Mouse (Mus musculus): ENCODE measurements around the gene Chsy1. TPM values are rescaled to one million over a fixed set of nuclear protein-coding genes. Genes with fewer than 3 reads are reported as not detected.

Gene Chsy1
- polyA plus RNA-seq, 1 experiment from 2014 or later = 30.4 TPM

DNA sequence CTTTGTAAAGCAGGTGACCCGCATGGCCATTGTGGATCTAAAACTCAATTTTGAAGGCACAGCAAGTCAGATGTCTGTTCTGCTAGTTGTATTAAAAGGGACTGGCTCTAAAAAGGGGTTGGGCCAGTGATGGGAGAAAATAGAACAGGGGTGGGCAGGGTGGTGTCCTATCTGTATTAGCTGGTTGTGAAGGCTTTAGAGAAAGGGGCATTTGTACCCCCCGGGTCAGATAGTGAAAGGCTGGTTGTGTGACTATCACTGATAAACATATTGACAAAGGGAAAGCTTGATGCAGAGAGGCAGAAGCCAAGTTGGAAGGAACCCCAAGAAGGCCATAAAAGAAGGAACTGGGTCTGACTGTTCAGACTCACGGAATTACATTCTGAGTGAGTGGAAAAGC lies 4.2 kb downstream of the Chsy1 start:
- Histone ChIP-seq H3K4me1 (replicated peaks; ENCODE audit: control insufficient read depth, insufficient read depth, low read length) (0 out of 2 replicates have a peak, but pooled peaks cover 3% of the 10 kb centered on the region), H3K4me3 (ENCODE audit: low read depth, low read length) (no peak overlapping the region), H3K27me3 (ENCODE audit: control insufficient read depth, insufficient read depth, low read length) (no peaks in the 10 kb centered on the region), H3K36me3 (ENCODE audit: control insufficient read depth, insufficient read depth, low read length) (no peaks in the 10 kb centered on the region), H3K9ac (ENCODE audit: low read depth, low read length) (no peak overlapping the region), H3K4me2 (replicated peaks; ENCODE audit: low read depth, low read length) (no peak overlapping the region), H3K27ac (ENCODE audit: low read depth, low read length) (no peak overlapping the region), H3K9me3 (ENCODE audit: control insufficient read depth, low read length) (no peaks in the 10 kb centered on the region)
- ATAC-seq (ENCODE audit: low FRiP score) (no peak), DNase-seq (ENCODE audit: low spot score) (no peak)
- 93% methylated on average over 3 of the region's 3 CpGs for WGBS

- no peak for DNase-seq (ENCODE audit: low spot score)
Measured at GRCm38 (mm10) chr7:66115821-66116343, 6.6 kb downstream of the Chsy1 start.

DNA sequence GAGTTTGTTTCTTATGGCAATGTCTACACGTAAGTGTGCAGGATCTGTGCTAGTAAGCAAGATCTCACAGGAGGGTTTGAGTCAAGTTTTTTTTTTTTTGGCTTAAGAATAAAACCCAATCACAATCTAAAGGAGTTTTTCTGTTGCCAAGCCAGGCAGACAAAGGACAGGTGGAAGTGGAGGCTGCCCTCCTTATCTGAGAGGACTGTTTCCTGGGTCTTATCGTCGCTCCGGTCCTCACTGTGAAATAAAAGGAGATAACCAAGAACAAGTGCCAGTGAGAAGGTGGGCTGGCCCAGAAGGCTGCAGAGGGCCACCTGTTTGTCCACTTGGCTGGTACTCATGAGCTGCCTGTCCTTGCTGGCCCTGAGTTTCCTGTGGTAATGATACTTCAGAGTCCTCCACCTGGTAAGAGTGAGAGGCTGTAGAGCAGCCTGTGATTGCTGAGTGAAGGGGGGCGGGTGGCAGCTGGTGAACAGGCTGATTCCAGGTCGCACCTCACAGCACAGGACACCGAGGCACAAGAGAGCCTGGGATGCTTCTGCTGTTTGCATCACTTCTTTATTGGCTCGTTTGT lies 7.7 kb downstream of the Chsy1 start:
- no peaks in the 10 kb centered on the region for H3K36me3 ChIP-seq (ENCODE audit: control insufficient read depth, insufficient read depth, low read length)
- H3K4me3 ChIP-seq (ENCODE audit: low read depth, low read length) = no peak overlapping the region
- DNase-seq (ENCODE audit: low spot score) (no peak), ATAC-seq (ENCODE audit: low FRiP score) (no peak)
- H3K4me1 ChIP-seq (replicated peaks; ENCODE audit: control insufficient read depth, insufficient read depth, low read length) = no peaks in the 10 kb centered on the region
- H3K27ac ChIP-seq (ENCODE audit: low read depth, low read length) = no peak overlapping the region
- H3K9ac ChIP-seq (ENCODE audit: low read depth, low read length) = no peak overlapping the region
- H3K27me3 ChIP-seq (ENCODE audit: control insufficient read depth, insufficient read depth, low read length) = no peaks in the 10 kb centered on the region
- WGBS = 85% methylated on average over 8 of the region's 8 CpGs
- H3K4me2 ChIP-seq (replicated peaks; ENCODE audit: low read depth, low read length) = no peak overlapping the region
- no peaks in the 10 kb centered on the region for H3K9me3 ChIP-seq (ENCODE audit: control insufficient read depth, low read length)

More at GRCm38 (mm10) chr7:66115821-66116343, 6.6 kb downstream of the Chsy1 start:
- no peaks in the 10 kb centered on the region for H3K36me3 ChIP-seq (ENCODE audit: control insufficient read depth, insufficient read depth, low read length)
- no peak overlapping the region for H3K27ac ChIP-seq (ENCODE audit: low read depth, low read length)
- no peak overlapping the region for H3K4me2 ChIP-seq (replicated peaks; ENCODE audit: low read depth, low read length)
- H3K9ac ChIP-seq (ENCODE audit: low read depth, low read length) = no peak overlapping the region
- H3K4me1 ChIP-seq (replicated peaks; ENCODE audit: control insufficient read depth, insufficient read depth, low read length) = 0 out of 2 replicates have a peak, but pooled peaks cover under 1% of the 10 kb centered on the region
- H3K9me3 ChIP-seq (ENCODE audit: control insufficient read depth, low read length) = no peaks in the 10 kb centered on the region
- no peaks in the 10 kb centered on the region for H3K27me3 ChIP-seq (ENCODE audit: control insufficient read depth, insufficient read depth, low read length)
- WGBS = 84% methylated on average over 11 of the region's 11 CpGs
- no peak overlapping the region for H3K4me3 ChIP-seq (ENCODE audit: low read depth, low read length)
- ATAC-seq (ENCODE audit: low FRiP score) = no peak

DNA sequence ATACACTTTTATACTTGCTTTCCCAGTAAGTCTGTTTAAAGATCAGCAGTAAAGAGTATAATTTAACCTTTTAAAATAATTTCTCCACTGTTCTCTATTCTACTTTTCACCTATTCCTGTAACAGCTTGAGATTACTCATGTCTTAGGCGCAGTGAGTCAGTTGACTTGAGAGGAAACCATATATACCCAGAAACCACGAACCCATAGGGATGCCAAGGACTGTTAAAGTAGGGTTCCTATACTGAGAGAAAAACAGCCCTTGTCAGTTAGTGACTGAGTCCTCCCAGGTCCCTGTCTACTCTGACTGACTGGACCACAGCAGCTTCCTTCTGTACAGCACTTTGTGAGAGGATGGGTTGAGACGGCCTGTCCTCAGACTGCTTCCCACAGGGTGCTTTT lies 8.7 kb downstream of the Chsy1 start:
- H3K9ac ChIP-seq (ENCODE audit: low read depth, low read length) = no peak overlapping the region
- H3K4me3 ChIP-seq (ENCODE audit: low read depth, low read length) = no peak overlapping the region
- H3K36me3 ChIP-seq (ENCODE audit: control insufficient read depth, insufficient read depth, low read length) = no peaks in the 10 kb centered on the region
- no peaks in the 10 kb centered on the region for H3K27me3 ChIP-seq (ENCODE audit: control insufficient read depth, insufficient read depth, low read length)
- no peak overlapping the region for H3K4me2 ChIP-seq (replicated peaks; ENCODE audit: low read depth, low read length)
- H3K4me1 ChIP-seq (replicated peaks; ENCODE audit: control insufficient read depth, insufficient read depth, low read length) = no peaks in the 10 kb centered on the region
- H3K27ac ChIP-seq (ENCODE audit: low read depth, low read length) = no peak overlapping the region
- ATAC-seq (ENCODE audit: low FRiP score) = no peak
- no peak for DNase-seq (ENCODE audit: low spot score)
- 89% methylated on average over 3 of the region's 3 CpGs for WGBS
- H3K9me3 ChIP-seq (ENCODE audit: control insufficient read depth, low read length) = no peaks in the 10 kb centered on the region

DNA sequence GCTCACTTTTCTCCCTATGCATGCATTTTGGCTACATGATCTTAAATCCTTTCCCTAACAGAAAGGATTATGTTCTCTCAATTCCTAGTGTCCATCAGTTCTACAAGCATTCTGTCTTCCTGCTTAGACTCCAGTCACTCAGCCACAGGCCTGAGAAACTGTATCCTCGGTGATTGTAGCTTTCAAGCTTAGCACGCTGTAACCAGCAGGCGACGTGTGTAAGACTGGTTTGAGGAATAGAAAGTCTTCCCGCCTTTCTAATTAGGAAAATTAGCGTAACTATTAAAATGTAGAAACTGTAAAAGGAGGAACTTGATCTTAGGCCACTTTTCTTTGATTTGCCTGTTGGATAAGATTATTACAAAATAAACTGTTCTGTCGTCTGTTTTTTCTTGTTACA lies 9.5 kb downstream of the Chsy1 start:
- Histone ChIP-seq H3K36me3 (ENCODE audit: control insufficient read depth, insufficient read depth, low read length) (no peaks in the 10 kb centered on the region), H3K27me3 (ENCODE audit: control insufficient read depth, insufficient read depth, low read length) (no peaks in the 10 kb centered on the region), H3K4me2 (replicated peaks; ENCODE audit: low read depth, low read length) (no peak overlapping the region), H3K9me3 (ENCODE audit: control insufficient read depth, low read length) (no peaks in the 10 kb centered on the region), H3K4me3 (ENCODE audit: low read depth, low read length) (no peak overlapping the region), H3K4me1 (replicated peaks; ENCODE audit: control insufficient read depth, insufficient read depth, low read length) (no peaks in the 10 kb centered on the region), H3K9ac (ENCODE audit: low read depth, low read length) (no peak overlapping the region), H3K27ac (ENCODE audit: low read depth, low read length) (no peak overlapping the region)
- no peak for DNase-seq (ENCODE audit: low spot score)
- no peak for ATAC-seq (ENCODE audit: low FRiP score)
- WGBS = 84% methylated on average over 7 of the region's 7 CpGs

- Histone ChIP-seq H3K36me3 (ENCODE audit: control insufficient read depth, insufficient read depth, low read length) (no peaks in the 10 kb centered on the region), H3K4me3 (ENCODE audit: low read depth, low read length) (no peak overlapping the region), H3K4me1 (replicated peaks; ENCODE audit: control insufficient read depth, insufficient read depth, low read length) (no peaks in the 10 kb centered on the region), H3K4me2 (replicated peaks; ENCODE audit: low read depth, low read length) (no peak overlapping the region), H3K27ac (ENCODE audit: low read depth, low read length) (no peak overlapping the region), H3K27me3 (ENCODE audit: control insufficient read depth, insufficient read depth, low read length) (no peaks in the 10 kb centered on the region), H3K9ac (ENCODE audit: low read depth, low read length) (no peak overlapping the region), H3K9me3 (ENCODE audit: control insufficient read depth, low read length) (no peaks in the 10 kb centered on the region)
- DNase-seq (ENCODE audit: low spot score) (no peak), ATAC-seq (ENCODE audit: low FRiP score) (no peak)
- 93% methylated on average over 1 of the region's 1 CpGs for WGBS
Measured at GRCm38 (mm10) chr7:66120139-66120538, 10.8 kb downstream of the Chsy1 start.

GRCm38 (mm10) chr7:66120702-66121396 lies 11.5 kb downstream of the Chsy1 start:
- ATAC-seq (ENCODE audit: low FRiP score) (no peak), DNase-seq (ENCODE audit: low spot score) (no peak)
- Histone ChIP-seq H3K27ac (ENCODE audit: low read depth, low read length) (no peak overlapping the region), H3K9ac (ENCODE audit: low read depth, low read length) (no peak overlapping the region), H3K4me1 (replicated peaks; ENCODE audit: control insufficient read depth, insufficient read depth, low read length) (no peaks in the 10 kb centered on the region), H3K27me3 (ENCODE audit: control insufficient read depth, insufficient read depth, low read length) (no peaks in the 10 kb centered on the region), H3K4me3 (ENCODE audit: low read depth, low read length) (no peak overlapping the region), H3K9me3 (ENCODE audit: control insufficient read depth, low read length) (no peaks in the 10 kb centered on the region), H3K4me2 (replicated peaks; ENCODE audit: low read depth, low read length) (no peak overlapping the region), H3K36me3 (ENCODE audit: control insufficient read depth, insufficient read depth, low read length) (peaks cover 6% of the 10 kb centered on the region; the same call in 1 of the 2 replicates)
- WGBS = 71% methylated on average over 7 of the region's 7 CpGs

DNA sequence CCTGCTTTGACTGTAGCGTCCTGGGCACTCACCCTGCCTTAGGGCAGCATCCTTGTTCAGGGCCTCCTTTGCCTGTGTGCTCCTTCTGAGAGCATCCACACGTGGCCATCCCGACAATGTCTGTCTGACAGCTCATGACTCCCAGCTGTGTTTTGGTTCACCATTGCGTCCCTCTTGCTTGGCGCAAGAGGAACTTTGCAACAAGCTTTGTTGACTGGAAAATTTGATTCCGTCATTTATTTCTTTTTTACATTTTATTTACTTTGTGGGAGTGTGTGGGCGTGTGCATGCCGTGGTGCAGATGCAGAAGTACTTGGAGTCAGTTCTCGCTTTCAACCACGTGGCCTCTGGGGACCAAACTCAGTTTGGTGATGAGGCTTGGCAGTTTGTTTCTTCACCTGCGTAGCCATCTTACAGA lies 15.2 kb downstream of the Chsy1 start:
- Histone ChIP-seq H3K27me3 (ENCODE audit: control insufficient read depth, insufficient read depth, low read length) (no peaks in the 10 kb centered on the region), H3K36me3 (ENCODE audit: control insufficient read depth, insufficient read depth, low read length) (peaks cover 6% of the 10 kb centered on the region; the same call in 1 of the 2 replicates), H3K4me2 (replicated peaks; ENCODE audit: low read depth, low read length) (no peak overlapping the region), H3K4me3 (ENCODE audit: low read depth, low read length) (no peak overlapping the region), H3K9me3 (ENCODE audit: control insufficient read depth, low read length) (no peaks in the 10 kb centered on the region), H3K27ac (ENCODE audit: low read depth, low read length) (no peak overlapping the region), H3K9ac (ENCODE audit: low read depth, low read length) (no peak overlapping the region), H3K4me1 (replicated peaks; ENCODE audit: control insufficient read depth, insufficient read depth, low read length) (no peaks in the 10 kb centered on the region)
- DNase-seq (ENCODE audit: low spot score) (no peak), ATAC-seq (ENCODE audit: low FRiP score) (no peak)
- WGBS = 81% methylated on average over 11 of the region's 11 CpGs

DNA sequence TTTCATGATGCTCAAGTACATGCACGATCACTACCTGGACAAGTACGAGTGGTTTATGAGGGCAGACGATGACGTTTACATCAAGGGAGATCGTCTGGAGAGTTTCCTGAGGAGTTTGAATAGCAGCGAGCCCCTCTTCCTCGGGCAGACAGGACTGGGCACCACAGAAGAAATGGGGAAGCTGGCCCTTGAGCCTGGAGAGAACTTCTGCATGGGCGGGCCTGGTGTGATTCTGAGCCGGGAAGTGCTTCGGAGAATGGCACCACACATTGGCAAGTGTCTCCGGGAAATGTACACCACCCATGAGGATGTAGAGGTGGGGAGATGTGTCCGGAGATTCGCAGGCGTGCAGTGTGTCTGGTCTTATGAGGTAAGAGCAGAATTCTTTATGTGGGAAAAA lies 16.1 kb downstream of the Chsy1 start:
- Histone ChIP-seq H3K9ac (ENCODE audit: low read depth, low read length) (no peak overlapping the region), H3K4me3 (ENCODE audit: low read depth, low read length) (no peak overlapping the region), H3K36me3 (ENCODE audit: control insufficient read depth, insufficient read depth, low read length) (peaks cover 7% of the 10 kb centered on the region; the same call in 1 of the 2 replicates), H3K27ac (ENCODE audit: low read depth, low read length) (no peak overlapping the region), H3K9me3 (ENCODE audit: control insufficient read depth, low read length) (no peaks in the 10 kb centered on the region), H3K4me2 (replicated peaks; ENCODE audit: low read depth, low read length) (no peak overlapping the region), H3K4me1 (replicated peaks; ENCODE audit: control insufficient read depth, insufficient read depth, low read length) (no peaks in the 10 kb centered on the region), H3K27me3 (ENCODE audit: control insufficient read depth, insufficient read depth, low read length) (no peaks in the 10 kb centered on the region)
- WGBS = 95% methylated on average over 14 of the region's 14 CpGs
- DNase-seq (ENCODE audit: low spot score) = no peak
- no peak for ATAC-seq (ENCODE audit: low FRiP score)

Measured in hindbrain, embryonic 11.5 days (tissue).